Mouse (Mus musculus): ENCODE measurements around the gene Exoc2. TPM values are rescaled to one million over a fixed set of nuclear protein-coding genes. Genes with fewer than 3 reads are reported as not detected.

Exoc2 gene
- total and polyA plus RNA-seq, 2 experiments from 2014 or later, result 13.3 to 15.8 TPM

DNA sequence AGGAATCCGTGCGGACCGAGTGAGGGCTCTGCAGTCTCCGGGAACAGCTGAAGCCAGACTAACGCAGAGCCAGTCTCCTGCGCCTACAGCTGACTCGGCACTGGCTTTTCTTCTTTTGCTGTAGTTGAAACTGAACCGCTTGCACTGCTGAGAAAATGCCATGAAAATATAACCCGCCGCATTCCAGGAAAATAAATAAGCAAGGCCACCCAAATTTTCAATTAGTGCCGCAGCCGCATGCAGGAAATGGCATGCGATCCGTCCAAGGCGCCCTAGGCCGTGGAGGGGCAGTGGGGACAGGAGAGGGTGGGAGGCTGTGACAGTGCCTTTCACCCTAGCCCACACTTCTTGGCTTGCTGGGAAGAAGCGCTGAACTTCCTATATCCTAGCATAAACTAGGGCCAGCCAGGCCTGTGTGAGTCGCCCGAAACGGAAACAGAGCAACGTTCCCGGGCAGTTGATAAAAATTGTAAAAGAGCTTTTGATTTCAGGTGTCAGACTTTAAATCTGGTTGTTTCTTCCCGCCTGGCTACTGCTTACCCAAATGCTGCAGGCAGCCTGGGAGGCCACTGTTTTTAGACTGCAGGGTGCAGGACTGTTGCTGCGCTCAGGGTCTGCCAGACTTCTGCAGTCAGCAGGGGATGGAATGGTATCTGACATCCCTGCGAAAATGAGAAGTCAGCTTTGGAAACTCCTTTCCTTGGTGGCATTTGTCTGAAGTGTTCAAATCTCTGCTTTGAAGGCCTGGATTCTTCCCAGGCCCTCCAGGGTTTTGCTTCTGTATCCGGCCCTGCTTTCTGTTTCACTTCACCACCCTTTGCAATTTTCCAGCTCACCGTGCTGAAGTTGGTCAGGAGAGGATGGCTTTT lies 11.9 kb upstream of the Exoc2 start:
- ATAC-seq (ENCODE audit: insufficient read depth, low read depth) (peak; percentile 79), DNase-seq (ENCODE audit: low spot score) (peak; percentile 45)
- H3K4me1 ChIP-seq (ENCODE audit: control insufficient read depth, insufficient read depth), result no peaks in the 10 kb centered on the region
- peak overlapping the region; percentile 59 for H3K27ac ChIP-seq (ENCODE audit: low read depth)
- H3K36me3 ChIP-seq (replicated peaks; ENCODE audit: control insufficient read depth, insufficient read depth, low read length), result no peaks in the 10 kb centered on the region
- H3K9ac ChIP-seq (replicated peaks; ENCODE audit: low read depth, low read length), result peak overlapping the region; percentile 38
- peak overlapping the region; percentile 43 for H3K4me3 ChIP-seq (ENCODE audit: low read depth, low read length)
- TF ChIP-seq CTCF (IDR thresholded peaks at IDR 0.05; ENCODE audit: low read depth) (no peak), EP300 (IDR thresholded peaks at IDR 0.05; ENCODE audit: low read depth) (no peak)
- no peaks in the 10 kb centered on the region for H3K9me3 ChIP-seq (replicated peaks; ENCODE audit: control insufficient read depth, low read length)
- H3K27me3 ChIP-seq (ENCODE audit: control insufficient read depth, insufficient read depth, low read length), result no peaks in the 10 kb centered on the region
- peak overlapping the region; percentile 71 for H3K4me2 ChIP-seq (ENCODE audit: low read depth, low read length)
- 7% methylated on average over 27 of the region's 27 CpGs for WGBS

DNA sequence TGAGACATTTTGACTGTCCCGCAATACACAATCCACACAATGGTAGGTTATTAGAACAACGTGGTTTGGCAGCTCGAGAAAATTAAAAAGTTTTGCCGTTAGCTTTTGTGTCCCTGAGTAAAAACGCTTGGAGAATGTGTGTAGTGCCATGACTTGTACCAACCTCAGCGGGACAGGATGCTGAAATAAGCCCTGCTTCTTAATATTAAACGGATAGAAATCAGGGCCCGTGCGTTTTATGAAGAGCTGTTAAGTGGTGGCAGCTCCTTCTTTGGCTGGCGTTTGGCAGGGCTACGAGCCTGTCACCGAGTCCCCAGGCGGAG lies 11.3 kb upstream of the Exoc2 start:
- no peaks in the 10 kb centered on the region for H3K4me1 ChIP-seq (ENCODE audit: control insufficient read depth, insufficient read depth)
- TF ChIP-seq EP300 (IDR thresholded peaks at IDR 0.05; ENCODE audit: low read depth) (no peak), CTCF (IDR thresholded peaks at IDR 0.05; ENCODE audit: low read depth) (no peak)
- H3K9ac ChIP-seq (replicated peaks; ENCODE audit: low read depth, low read length), result peak overlapping the region; percentile 38
- 6% methylated on average over 13 of the region's 13 CpGs for WGBS
- H3K4me3 ChIP-seq (ENCODE audit: low read depth, low read length), result peak overlapping the region; percentile 43
- H3K27me3 ChIP-seq (ENCODE audit: control insufficient read depth, insufficient read depth, low read length), result no peaks in the 10 kb centered on the region
- no peaks in the 10 kb centered on the region for H3K36me3 ChIP-seq (replicated peaks; ENCODE audit: control insufficient read depth, insufficient read depth, low read length)
- ATAC-seq (ENCODE audit: insufficient read depth, low read depth) (no peak), DNase-seq (ENCODE audit: low spot score) (peak; percentile 65)
- peak overlapping the region; percentile 71 for H3K4me2 ChIP-seq (ENCODE audit: low read depth, low read length)
- H3K27ac ChIP-seq (ENCODE audit: low read depth), result peak overlapping the region; percentile 59; the same call in 1 of the 2 replicates
- H3K9me3 ChIP-seq (replicated peaks; ENCODE audit: control insufficient read depth, low read length), result no peaks in the 10 kb centered on the region

DNA sequence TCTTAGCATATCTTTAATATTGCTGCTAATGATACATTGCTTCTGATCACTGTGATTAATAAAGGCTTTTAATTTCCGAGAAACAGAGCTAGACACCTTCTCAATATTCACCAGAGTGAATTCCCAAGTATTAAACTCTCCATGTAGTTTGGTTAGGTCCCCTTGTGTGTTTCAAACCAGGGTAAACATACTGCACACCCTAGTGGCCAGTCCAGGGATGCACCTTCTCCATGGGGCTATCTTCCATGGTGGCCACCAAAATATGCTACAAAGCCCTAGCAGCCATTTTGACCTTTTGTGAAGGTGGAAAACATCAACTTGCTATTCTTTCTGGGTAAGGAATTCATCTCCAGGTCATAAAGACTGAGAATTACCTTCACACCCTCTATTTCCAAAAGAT lies 7.8 kb upstream of the Exoc2 start:
- H3K9me3 ChIP-seq (replicated peaks; ENCODE audit: control insufficient read depth, low read length), result no peaks in the 10 kb centered on the region
- H3K36me3 ChIP-seq (replicated peaks; ENCODE audit: control insufficient read depth, insufficient read depth, low read length), result no peaks in the 10 kb centered on the region
- H3K4me2 ChIP-seq (ENCODE audit: low read depth, low read length), result no peak overlapping the region
- no peaks in the 10 kb centered on the region for H3K27me3 ChIP-seq (ENCODE audit: control insufficient read depth, insufficient read depth, low read length)
- peak; percentile 8 for DNase-seq (ENCODE audit: low spot score)
- H3K4me1 ChIP-seq (ENCODE audit: control insufficient read depth, insufficient read depth), result no peaks in the 10 kb centered on the region
- WGBS, result 37% methylated on average over 1 of the region's 1 CpGs
- ATAC-seq (ENCODE audit: insufficient read depth, low read depth), result no peak
- no peak overlapping the region for H3K4me3 ChIP-seq (ENCODE audit: low read depth, low read length)
- H3K27ac ChIP-seq (ENCODE audit: low read depth), result no peak overlapping the region
- no peak overlapping the region for H3K9ac ChIP-seq (replicated peaks; ENCODE audit: low read depth, low read length)
- no peak for TF ChIP-seq EP300 (IDR thresholded peaks at IDR 0.05; ENCODE audit: low read depth)
- TF ChIP-seq CTCF (IDR thresholded peaks at IDR 0.05; ENCODE audit: low read depth), result peak; percentile 62

DNA sequence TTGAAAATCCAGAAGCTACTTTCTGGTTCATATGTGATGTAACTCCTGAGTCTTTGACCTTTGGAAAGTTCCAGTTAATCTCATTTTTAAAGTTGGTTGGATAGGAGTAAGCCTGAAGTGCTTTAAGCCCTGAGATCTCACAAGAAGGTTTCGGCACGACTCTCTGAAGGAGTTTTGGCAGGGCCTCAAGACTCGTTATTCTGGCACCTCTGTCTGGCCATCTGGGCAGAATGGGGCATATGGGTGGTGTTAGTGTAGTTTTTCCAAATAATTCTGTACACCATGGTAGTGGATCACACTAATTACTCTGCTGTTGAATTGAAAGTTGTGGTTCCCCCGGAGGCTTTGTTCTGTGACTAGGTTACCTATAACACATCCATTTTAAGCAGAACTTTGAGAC lies 4.3 kb upstream of the Exoc2 start:
- Histone ChIP-seq H3K27ac (ENCODE audit: low read depth) (no peak overlapping the region), H3K4me3 (ENCODE audit: low read depth, low read length) (no peak overlapping the region), H3K9me3 (replicated peaks; ENCODE audit: control insufficient read depth, low read length) (no peaks in the 10 kb centered on the region), H3K36me3 (replicated peaks; ENCODE audit: control insufficient read depth, insufficient read depth, low read length) (no peaks in the 10 kb centered on the region), H3K4me2 (ENCODE audit: low read depth, low read length) (no peak overlapping the region), H3K4me1 (ENCODE audit: control insufficient read depth, insufficient read depth) (0 out of 2 replicates have a peak, but pooled peaks cover 4% of the 10 kb centered on the region), H3K27me3 (ENCODE audit: control insufficient read depth, insufficient read depth, low read length) (no peaks in the 10 kb centered on the region), H3K9ac (replicated peaks; ENCODE audit: low read depth, low read length) (no peak overlapping the region)
- 65% methylated on average over 4 of the region's 4 CpGs for WGBS
- DNase-seq (ENCODE audit: low spot score) (no peak), ATAC-seq (ENCODE audit: insufficient read depth, low read depth) (no peak)
- no peak for TF ChIP-seq CTCF (IDR thresholded peaks at IDR 0.05; ENCODE audit: low read depth)
- TF ChIP-seq EP300 (IDR thresholded peaks at IDR 0.05; ENCODE audit: low read depth), result no peak

DNA sequence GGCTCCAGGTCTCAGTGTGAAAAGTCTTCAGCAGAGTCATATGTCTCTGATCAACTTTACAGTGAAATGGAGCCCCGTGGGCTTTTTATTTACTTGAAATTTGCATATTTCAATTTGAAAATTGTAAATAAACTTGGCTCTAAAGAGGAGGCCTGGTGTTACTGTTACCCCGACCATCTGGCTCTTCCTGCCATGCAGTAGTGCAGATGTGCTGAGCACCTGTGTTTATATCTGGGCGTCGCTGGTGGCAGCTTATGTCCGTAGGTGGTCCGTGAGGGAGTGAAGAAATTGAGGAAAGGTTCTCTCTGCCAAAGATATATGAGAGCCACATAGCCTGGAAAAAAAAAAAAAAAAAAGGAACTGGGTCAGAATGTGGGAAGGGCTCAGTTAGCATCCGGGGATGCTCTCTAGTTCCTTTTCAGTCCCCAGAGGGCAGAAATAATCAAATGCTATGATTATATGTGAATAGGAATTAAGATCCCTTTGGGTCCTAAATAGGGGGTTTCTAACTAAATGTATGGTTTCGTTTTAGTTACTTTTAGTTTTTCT lies 2.7 kb upstream of the Exoc2 start:
- Histone ChIP-seq H3K27ac (ENCODE audit: low read depth) (no peak overlapping the region), H3K27me3 (ENCODE audit: control insufficient read depth, insufficient read depth, low read length) (no peaks in the 10 kb centered on the region), H3K4me3 (ENCODE audit: low read depth, low read length) (no peak overlapping the region), H3K4me1 (ENCODE audit: control insufficient read depth, insufficient read depth) (0 out of 2 replicates have a peak, but pooled peaks cover 4% of the 10 kb centered on the region), H3K4me2 (ENCODE audit: low read depth, low read length) (no peak overlapping the region), H3K9ac (replicated peaks; ENCODE audit: low read depth, low read length) (no peak overlapping the region), H3K9me3 (replicated peaks; ENCODE audit: control insufficient read depth, low read length) (no peaks in the 10 kb centered on the region), H3K36me3 (replicated peaks; ENCODE audit: control insufficient read depth, insufficient read depth, low read length) (no peaks in the 10 kb centered on the region)
- no peak for DNase-seq (ENCODE audit: low spot score)
- no peak for TF ChIP-seq CTCF (IDR thresholded peaks at IDR 0.05; ENCODE audit: low read depth)
- no peak for TF ChIP-seq EP300 (IDR thresholded peaks at IDR 0.05; ENCODE audit: low read depth)
- no peak for ATAC-seq (ENCODE audit: insufficient read depth, low read depth)
- WGBS, result 51% methylated on average over 8 of the region's 8 CpGs
